Mouse (Mus musculus) liver, embryonic 14.5 days (tissue): ENCODE data around the gene Fcf1. TPM values are rescaled to one million over a fixed set of nuclear protein-coding genes. Genes with fewer than 3 reads are reported as not detected.

Experiments used
- ATAC-seq: fragments of 200-750 bp; cut with Nextera tagmentation; 2 replicates; pipeline ENCODE4 v1.8.0; 2017; ENCODE audit warnings: moderate number of reproducible peaks, mild to moderate bottlenecking, moderate library complexity; ENCODE audit not compliant: insufficient read depth
- DNase-seq, 3 experiments: peaks; one replicate each; pipeline ENCODE4 v3.0.0-alpha.2; 2012 to 2013; ENCODE audit warnings: low read depth in 3 of 3, low spot score in 3 of 3
- H3K27ac ChIP-seq: fragments of 300-500 bp; sonication (generic); 2 replicates; pipeline ENCODE4 v1.5.1; 2014; ENCODE audit warnings: moderate library complexity, mild to moderate bottlenecking, control low read depth, inconsistent platforms
- H3K27me3 ChIP-seq: fragments of 300-500 bp; sonication (generic); 2 replicates; pipeline ENCODE4 v1.6.1; 2014; ENCODE audit warnings: mild to moderate bottlenecking, low read length, moderate library complexity; ENCODE audit not compliant: control insufficient read depth, insufficient read depth
- H3K36me3 ChIP-seq: fragments of 300-500 bp; sonication (generic); replicated peaks from 2 replicates; pipeline ENCODE4 v1.6.1; 2014; ENCODE audit warnings: low read depth; ENCODE audit not compliant: control insufficient read depth, insufficient read depth
- H3K4me1 ChIP-seq, 2 experiments: fragments of 200-500 bp in 1 of 2; fragments of 300-500 bp in 1 of 2; sonication (generic) in 1 of 2; replicated peaks; 2 replicates each; pipeline ENCODE4 v1.6.1; 2012 to 2014; ENCODE audit warnings: antibody characterized with exemption in 1 of 2, inconsistent platforms in 1 of 2, low read length in 1 of 2; ENCODE audit not compliant: control insufficient read depth in 2 of 2, insufficient read depth in 2 of 2
- H3K4me2 ChIP-seq: fragments of 300-500 bp; sonication (generic); 2 replicates; pipeline ENCODE4 v1.6.1; 2014; ENCODE audit warnings: low read depth, mild to moderate bottlenecking, control low read depth, moderate library complexity
- H3K4me3 ChIP-seq, 2 experiments: fragments of 200-500 bp in 1 of 2; fragments of 300-500 bp in 1 of 2; sonication (generic) in 1 of 2; 2 replicates each; pipeline ENCODE4 v1.5.1; 2012 to 2014; ENCODE audit warnings: low read depth in 2 of 2, low read length in 2 of 2, mild to moderate bottlenecking in 2 of 2, control low read depth in 1 of 2, inconsistent platforms in 1 of 2, moderate library complexity in 1 of 2; ENCODE audit not compliant: insufficient read depth in 1 of 2
- H3K9ac ChIP-seq: fragments of 300-500 bp; sonication (generic); replicated peaks from 2 replicates; pipeline ENCODE4 v1.6.1; 2014; ENCODE audit warnings: mild to moderate bottlenecking, control low read depth, moderate library complexity
- H3K9me3 ChIP-seq: fragments of 300-500 bp; sonication (generic); 2 replicates; pipeline ENCODE4 v1.6.1; 2016; ENCODE audit warnings: low read length, mixed read lengths; ENCODE audit not compliant: control insufficient read depth
- CTCF ChIP-seq: IDR thresholded peaks from 2 replicates; pipeline ENCODE4 v1.5.1; 2016; ENCODE audit warnings: antibody characterized with exemption, low read depth, control low read depth
- EP300 ChIP-seq: IDR thresholded peaks from 2 replicates; pipeline ENCODE4 v1.6.1; 2016; ENCODE audit warnings: antibody characterized with exemption, low read depth
- WGBS: fragments of 180-500 bp; shearing (Covaris S2); extraction: QIAGEN DNeasy Blood & Tissue Kit; methylation state at CpG from one replicate; pipeline ENCODE4 v1.1.7; 2014; ENCODE audit not compliant: insufficient replicate concordance; 5-methylcytosine and 5-hydroxymethylcytosine counted together
- polyA plus RNA-seq, 2 experiments: library from polyadenylated mRNA; depleted of rRNA in 1 of 2; stranded (reverse) in 1 of 2; unstranded in 1 of 2; fragments of >200 nt; fragmentation: Nextera tagmentation in 1 of 2; extraction: Ambion mirVana in 1 of 2; gene quantifications; 2 replicates each; pipeline versions ENCODE4 v1.2.1 to v1.2.3; 2012 to 2014

Gene Fcf1
- polyA plus RNA-seq (2012; rRNA removed) (45.8 and 86.1 TPM in 2 replicates), polyA plus RNA-seq (2014; fragmentation: Nextera tagmentation; extraction: Ambion mirVana) (102 and 111 TPM in 2 replicates)

- WGBS: under 1% methylated on average over 42 of the region's 42 CpGs
These were observed at the start of gene Fcf1, which contains the start of gene Arel1 for GRCm38 (mm10) chr12:84970428-84971096. Gene Fcf1 (plus strand): TSS chr12:84970897. Gene Arel1 (minus strand): TSS chr12:84970900.

GRCm38 (mm10) chr12:84921881-84922419, 48.7 kb upstream of the Fcf1 start:
- Histone ChIP-seq H3K4me3 (no peak overlapping the region), H3K9me3 (no peaks in the 10 kb centered on the region), H3K36me3 (peaks cover 63% of the 10 kb centered on the region), H3K4me2 (no peak overlapping the region), H3K27ac (no peak overlapping the region), H3K4me1 (no peaks in the 10 kb centered on the region), H3K27me3 (no peaks in the 10 kb centered on the region), H3K9ac (no peak overlapping the region)
- DNase-seq (no peak), ATAC-seq (no peak)
- 72% methylated on average over 8 of the region's 8 CpGs for WGBS
- TF ChIP-seq EP300 (no peak), CTCF (no peak)

More at GRCm38 (mm10) chr12:84970428-84971096, at the start of gene Fcf1, which contains the start of gene Arel1:
- H3K36me3 ChIP-seq: peaks cover 24% of the 10 kb centered on the region
- peaks cover 11 to 15% of the 10 kb centered on the region in 2 experiments for H3K4me1 ChIP-seq
- no peak for TF ChIP-seq CTCF
- TF ChIP-seq EP300: no peak
- no peaks in the 10 kb centered on the region for H3K9me3 ChIP-seq
- DNase-seq (peak; percentile 89 to 91 (median 89)), ATAC-seq (peak; percentile 74)
- peak within 1 kb of the TSS; percentile 95 for H3K4me2 ChIP-seq
- peak within 1 kb of the TSS; percentile 89 for H3K9ac ChIP-seq
- H3K4me3 ChIP-seq: peak within 1 kb of the TSS; percentile 83 to 98
- H3K27me3 ChIP-seq: no peaks in the 10 kb centered on the region
- peak within 1 kb of the TSS; percentile 92 for H3K27ac ChIP-seq

- Histone ChIP-seq H3K9me3 (no peaks in the 10 kb centered on the region), H3K27ac (no peak overlapping the region), H3K9ac (no peak overlapping the region), H3K36me3 (peaks cover 68% of the 10 kb centered on the region), H3K27me3 (no peaks in the 10 kb centered on the region), H3K4me1 (no peaks in the 10 kb centered on the region), H3K4me2 (no peak overlapping the region), H3K4me3 (no peak overlapping the region)
- TF ChIP-seq EP300: no peak
- TF ChIP-seq CTCF: no peak
- no peak for ATAC-seq
- no peak for DNase-seq
- 88% methylated on average over 5 of the region's 5 CpGs for WGBS
These were observed 46.4 kb upstream of the Fcf1 start for GRCm38 (mm10) chr12:84924324-84924723.

- TF ChIP-seq EP300 (no peak), CTCF (no peak)
- Histone ChIP-seq H3K27me3 (no peaks in the 10 kb centered on the region), H3K4me2 (no peak overlapping the region), H3K9ac (no peak overlapping the region), H3K9me3 (no peaks in the 10 kb centered on the region), H3K27ac (no peak overlapping the region), H3K36me3 (peaks cover 62% of the 10 kb centered on the region), H3K4me3 (no peak overlapping the region), H3K4me1 (no peaks in the 10 kb centered on the region)
- ATAC-seq: no peak
- 67% methylated on average over 6 of the region's 6 CpGs for WGBS
- no peak for DNase-seq
These were observed 44.2 kb upstream of the Fcf1 start for GRCm38 (mm10) chr12:84926542-84926941.

GRCm38 (mm10) chr12:84932210-84932609, 38.5 kb upstream of the Fcf1 start:
- Histone ChIP-seq H3K9ac (no peak overlapping the region), H3K27me3 (no peaks in the 10 kb centered on the region), H3K4me1 (no peaks in the 10 kb centered on the region), H3K4me3 (no peak overlapping the region), H3K9me3 (no peaks in the 10 kb centered on the region), H3K36me3 (peaks cover 67% of the 10 kb centered on the region), H3K4me2 (no peak overlapping the region), H3K27ac (no peak overlapping the region)
- WGBS: 86% methylated on average over 6 of the region's 6 CpGs
- no peak for TF ChIP-seq EP300
- no peak for TF ChIP-seq CTCF
- DNase-seq (no peak), ATAC-seq (no peak)
